Mouse (Mus musculus) midbrain, postnatal 0 days (tissue): ENCODE results near the gene Cdc5l. TPM values are rescaled to one million over a fixed set of nuclear protein-coding genes. Genes with fewer than 3 reads are reported as not detected.
"Not testable (repeated sequence)": the region's sequence is repeated elsewhere in the genome, so short reads cannot be mapped to it uniquely, and the experiment has no call there.

ENCODE experiments used
- ATAC-seq: fragments of 200-750 bp; cut with Nextera tagmentation; 2 replicates; pipeline ENCODE4 v1.8.0; 2017; ENCODE audit warnings: moderate number of reproducible peaks, mild to moderate bottlenecking, moderate TSS enrichment, moderate library complexity; ENCODE audit not compliant: low FRiP score
- DNase-seq: peaks from one replicate; pipeline ENCODE4 v3.0.0-alpha.2; 2015; ENCODE audit warnings: low spot score
- H3K27ac ChIP-seq: fragments of 300-500 bp; sonication (generic); 2 replicates; pipeline ENCODE4 v1.5.1; 2014; ENCODE audit warnings: low read depth, mild to moderate bottlenecking, low read length, mixed read lengths
- H3K27me3 ChIP-seq: fragments of 300-500 bp; sonication (generic); 2 replicates; pipeline ENCODE4 v1.6.1; 2014; ENCODE audit warnings: low read length, control low read depth, mixed read lengths; ENCODE audit not compliant: insufficient read depth
- H3K36me3 ChIP-seq: fragments of 300-500 bp; sonication (generic); 2 replicates; pipeline ENCODE4 v1.6.1; 2014; ENCODE audit warnings: low read length, control low read depth, mixed read lengths; ENCODE audit not compliant: insufficient read depth
- H3K4me1 ChIP-seq: fragments of 300-500 bp; sonication (generic); 2 replicates; pipeline ENCODE4 v1.6.1; 2014; ENCODE audit warnings: mild to moderate bottlenecking, control low read depth, antibody characterized with exemption, low read length, mixed read lengths; ENCODE audit not compliant: insufficient read depth
- H3K4me2 ChIP-seq: fragments of 300-500 bp; sonication (generic); 2 replicates; pipeline ENCODE4 v1.6.1; 2014; ENCODE audit warnings: low read depth, mild to moderate bottlenecking, low read length, mixed read lengths; ENCODE audit not compliant: poor library complexity, severe bottlenecking
- H3K4me3 ChIP-seq: fragments of 300-500 bp; sonication (generic); 2 replicates; pipeline ENCODE4 v1.5.1; 2014; ENCODE audit warnings: low read depth, mild to moderate bottlenecking, low read length, moderate library complexity
- H3K9ac ChIP-seq: fragments of 300-500 bp; sonication (generic); replicated peaks from 2 replicates; pipeline ENCODE4 v1.6.1; 2014; ENCODE audit warnings: mild to moderate bottlenecking, low read length, moderate library complexity, mixed read lengths; ENCODE audit not compliant: poor library complexity, severe bottlenecking
- H3K9me3 ChIP-seq: fragments of 300-500 bp; sonication (generic); 2 replicates; pipeline ENCODE4 v1.6.1; 2016; ENCODE audit warnings: low read length, control low read depth
- CTCF ChIP-seq: IDR thresholded peaks from 2 replicates; pipeline ENCODE4 v1.5.1; 2016; ENCODE audit warnings: antibody characterized with exemption, mild to moderate bottlenecking
- WGBS: fragments of 180-500 bp; shearing (Covaris S2); extraction: QIAGEN DNeasy Blood & Tissue Kit; methylation state at CpG from one replicate; pipeline ENCODE4 v1.1.7; 2014; 5-methylcytosine and 5-hydroxymethylcytosine counted together
- polyA plus RNA-seq: library from polyadenylated mRNA; unstranded; fragments of >200 nt; fragmentation: Nextera tagmentation; extraction: Ambion mirVana; gene quantifications from 2 replicates; pipeline ENCODE4 v1.2.1, GENCODE M21; 2015
- total RNA-seq: library from RNA; depleted of rRNA; stranded (reverse); fragments of >200 nt; gene quantifications from 2 replicates; pipeline ENCODE4 v1.2.3, GENCODE M21; 2014

The Cdc5l gene
- total and polyA plus RNA-seq, 2 experiments from 2014 or later = 36.7 to 57.9 TPM

GRCm38 (mm10) chr17:45432706-45433398 lies 685 bp downstream of the Cdc5l start:
- Histone ChIP-seq H3K9me3 (no peaks in the 10 kb centered on the region), H3K36me3 (no peaks in the 10 kb centered on the region), H3K4me1 (peaks cover 2% of the 10 kb centered on the region; the same call in 1 of the 2 replicates), H3K9ac (peak overlapping the region; percentile 76), H3K4me2 (peak overlapping the region; percentile 84), H3K27me3 (no peaks in the 10 kb centered on the region), H3K4me3 (peak overlapping the region; percentile 88), H3K27ac (peak overlapping the region; percentile 92)
- no peak for TF ChIP-seq CTCF
- DNase-seq = no peak
- peak; percentile 72 for ATAC-seq
- 1% methylated on average over 53 of the region's 62 CpGs for WGBS

GRCm38 (mm10) chr17:45432007-45432406 lies 1.5 kb downstream of the Cdc5l start:
- WGBS = 80% methylated on average over 3 of the region's 3 CpGs

GRCm38 (mm10) chr17:45417387-45417786 lies 16.1 kb downstream of the Cdc5l start:
- no peaks in the 10 kb centered on the region for H3K27me3 ChIP-seq
- TF ChIP-seq CTCF = no peak
- H3K9me3 ChIP-seq = no peaks in the 10 kb centered on the region
- ATAC-seq = no peak
- no peak overlapping the region for H3K4me2 ChIP-seq
- H3K4me3 ChIP-seq = no peak overlapping the region
- no peak overlapping the region for H3K27ac ChIP-seq
- WGBS = 91% methylated on average over 2 of the region's 2 CpGs
- DNase-seq = no peak
- peaks cover 39% of the 10 kb centered on the region for H3K36me3 ChIP-seq
- no peak overlapping the region for H3K9ac ChIP-seq
- no peaks in the 10 kb centered on the region for H3K4me1 ChIP-seq

More at GRCm38 (mm10) chr17:45432007-45432406, 1.5 kb downstream of the Cdc5l start:
- Histone ChIP-seq H3K36me3 (peaks cover 3% of the 10 kb centered on the region; the same call in 1 of the 2 replicates), H3K27ac (no peak overlapping the region), H3K9ac (peak overlapping the region; percentile 76; the same call in 1 of the 2 replicates), H3K27me3 (no peaks in the 10 kb centered on the region), H3K9me3 (no peaks in the 10 kb centered on the region), H3K4me1 (peaks cover 2% of the 10 kb centered on the region; the same call in 1 of the 2 replicates), H3K4me2 (peak overlapping the region; percentile 84), H3K4me3 (peak overlapping the region; percentile 88)
- no peak for DNase-seq
- ATAC-seq = no peak
- no peak for TF ChIP-seq CTCF

DNA sequence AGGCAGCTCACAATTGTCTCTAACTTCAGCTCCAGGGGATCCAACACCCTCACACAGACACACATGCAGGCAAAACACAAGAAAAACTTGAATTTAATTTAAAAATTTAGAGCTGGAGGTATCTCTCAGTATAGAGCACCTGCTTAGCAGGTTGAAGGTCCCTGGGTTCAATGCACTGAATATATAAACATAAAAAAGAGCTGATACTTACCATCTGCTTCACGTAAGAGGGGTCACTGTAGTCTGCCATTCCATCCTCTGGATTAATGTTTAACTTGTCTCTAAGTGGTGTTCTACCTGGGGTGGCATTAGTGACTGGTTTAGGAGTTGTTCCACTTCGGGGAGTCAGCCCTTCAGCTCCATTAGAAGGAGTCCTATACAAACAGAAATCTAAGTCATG lies 21.9 kb downstream of the Cdc5l start:
- H3K4me2 ChIP-seq, H3K27me3 ChIP-seq, H3K4me3 ChIP-seq, ATAC-seq, H3K4me1 ChIP-seq, H3K27ac ChIP-seq, H3K9ac ChIP-seq, DNase-seq, H3K9me3 ChIP-seq: not testable (repeated sequence)
- 97% methylated on average over 2 of the region's 2 CpGs for WGBS
- peaks cover 58% of the 10 kb centered on the region for H3K36me3 ChIP-seq

DNA sequence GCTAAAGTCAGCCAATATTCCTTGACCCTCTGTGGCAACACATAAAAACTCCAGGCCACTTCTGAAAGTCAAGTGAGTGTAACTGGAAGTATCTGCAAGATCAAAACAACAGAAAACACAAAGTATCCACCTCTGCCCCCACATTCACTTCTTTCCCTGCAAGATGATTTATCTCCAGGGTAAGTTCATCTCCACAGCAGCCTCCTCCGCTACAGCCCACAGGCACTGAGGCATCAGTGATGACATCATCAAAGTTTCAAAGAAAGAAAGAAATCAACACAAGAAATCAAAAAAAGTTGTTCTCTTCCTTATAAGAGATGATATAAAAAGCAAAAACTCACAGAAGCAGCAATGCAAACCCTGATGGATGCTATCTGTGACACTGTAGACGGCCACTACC lies 24.8 kb downstream of the Cdc5l start:
- 94% methylated on average over 2 of the region's 2 CpGs for WGBS
- ATAC-seq (no peak), DNase-seq (no peak)
- no peaks in the 10 kb centered on the region for H3K27me3 ChIP-seq
- no peaks in the 10 kb centered on the region for H3K9me3 ChIP-seq
- no peak overlapping the region for H3K9ac ChIP-seq
- no peak overlapping the region for H3K4me3 ChIP-seq
- no peak overlapping the region for H3K27ac ChIP-seq
- H3K36me3 ChIP-seq = peaks cover 50% of the 10 kb centered on the region
- no peak overlapping the region for H3K4me2 ChIP-seq
- H3K4me1 ChIP-seq = no peaks in the 10 kb centered on the region
- no peak for TF ChIP-seq CTCF

GRCm38 (mm10) chr17:45406281-45406680 lies 27.3 kb downstream of the Cdc5l start:
- no peaks in the 10 kb centered on the region for H3K9me3 ChIP-seq
- H3K27ac ChIP-seq = no peak overlapping the region
- ATAC-seq = no peak
- H3K36me3 ChIP-seq = peaks cover 33% of the 10 kb centered on the region
- no peak overlapping the region for H3K4me2 ChIP-seq
- no peaks in the 10 kb centered on the region for H3K27me3 ChIP-seq
- peak; percentile 33 for DNase-seq
- 92% methylated on average over 10 of the region's 10 CpGs for WGBS
- no peaks in the 10 kb centered on the region for H3K4me1 ChIP-seq
- TF ChIP-seq CTCF = peak; percentile 56
- no peak overlapping the region for H3K9ac ChIP-seq
- H3K4me3 ChIP-seq = no peak overlapping the region
